Mouse (Mus musculus) spleen, adult 12 weeks (tissue): ENCODE measurements around the gene Usp32.

Experiments used
- DNase-seq: peaks from one replicate; pipeline ENCODE4 v3.0.0; 2022; ENCODE audit warnings: low spot score

The Usp32 gene

GRCm38 (mm10) chr11:84979351-84979750, 160.6 kb downstream of the Usp32 start:
- no peak for DNase-seq

DNA sequence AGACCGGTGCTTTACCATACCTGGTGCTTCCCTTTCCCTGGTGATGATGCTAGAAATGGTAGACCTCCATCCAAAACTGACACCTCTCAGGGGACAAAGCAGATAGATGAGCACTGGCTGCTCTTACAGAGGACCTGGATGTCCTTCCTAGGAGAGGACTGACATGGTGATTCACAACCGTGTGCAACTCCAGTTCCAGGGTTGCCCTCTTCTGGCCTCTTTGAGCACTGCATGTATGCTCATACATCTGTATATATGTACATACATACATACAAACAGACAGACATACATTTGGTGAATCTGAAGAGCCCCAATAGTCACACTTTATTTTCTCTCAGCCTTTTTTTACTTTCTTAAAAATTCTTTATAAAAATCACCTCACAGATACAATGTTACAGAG, 161.8 kb downstream of the Usp32 start:
- no peak for DNase-seq

- DNase-seq: no peak
Measured at GRCm38 (mm10) chr11:84977385-84977952, 162.5 kb downstream of the Usp32 start.

GRCm38 (mm10) chr11:84976706-84977105, 163.3 kb downstream of the Usp32 start:
- DNase-seq: no peak

- no peak for DNase-seq
Measured at GRCm38 (mm10) chr11:84974582-84974981, 165.4 kb downstream of the Usp32 start.

DNA sequence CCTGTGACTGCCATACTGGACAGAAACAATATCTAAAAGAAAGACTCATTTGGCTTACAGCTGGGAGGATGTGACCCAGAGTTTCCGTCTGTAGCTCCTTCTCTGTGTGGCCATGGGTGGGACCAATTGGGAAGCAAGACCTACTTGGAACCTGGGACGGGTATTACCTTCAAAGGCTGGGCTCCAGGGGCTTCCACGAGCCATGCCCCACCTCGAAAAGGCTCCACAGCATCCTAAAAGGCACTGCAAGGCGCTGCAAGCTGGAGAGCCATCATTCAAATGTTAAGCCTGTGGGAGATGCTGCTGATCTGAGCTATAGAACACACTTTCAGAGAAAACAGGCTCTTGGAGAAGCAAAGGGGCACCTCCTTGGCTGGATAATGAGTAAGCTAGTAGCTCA, 166.3 kb downstream of the Usp32 start:
- no peak for DNase-seq

GRCm38 (mm10) chr11:84972067-84972466, 167.9 kb downstream of the Usp32 start:
- no peak for DNase-seq

DNA sequence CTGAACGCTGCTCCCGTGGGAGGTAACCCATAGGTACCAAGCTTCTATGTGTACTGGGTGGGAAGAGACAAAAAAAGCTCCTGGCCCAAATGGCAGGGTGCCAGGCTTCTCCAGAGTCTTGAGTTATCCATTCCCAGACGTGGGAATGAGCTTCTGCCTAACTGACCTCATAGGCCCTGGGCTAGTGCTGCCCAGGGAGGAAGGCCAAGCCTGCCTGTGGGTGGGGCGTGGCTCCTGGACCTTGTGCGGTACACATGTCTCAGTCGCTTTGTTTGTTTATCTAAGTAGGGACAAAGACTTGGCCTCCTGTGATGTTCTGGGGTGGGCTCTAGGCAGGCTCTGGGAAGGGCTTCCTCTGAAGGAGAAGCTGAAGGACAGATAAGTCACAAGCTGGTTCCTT, 171.2 kb downstream of the Usp32 start:
- DNase-seq: no peak

GRCm38 (mm10) chr11:84968309-84968708, 171.7 kb downstream of the Usp32 start:
- no peak for DNase-seq

- no peak for DNase-seq
Measured at GRCm38 (mm10) chr11:84967113-84967512, 172.8 kb downstream of the Usp32 start.

- no peak for DNase-seq
Measured at GRCm38 (mm10) chr11:84966696-84967095, 173.3 kb downstream of the Usp32 start.

GRCm38 (mm10) chr11:84963556-84963955, 176.4 kb downstream of the Usp32 start:
- no peak for DNase-seq

GRCm38 (mm10) chr11:84962536-84962935, 177.4 kb downstream of the Usp32 start:
- DNase-seq: no peak

GRCm38 (mm10) chr11:84961571-84961970, 178.4 kb downstream of the Usp32 start:
- no peak for DNase-seq

- DNase-seq: no peak
Measured at GRCm38 (mm10) chr11:84960780-84961179, 179.2 kb downstream of the Usp32 start.

DNA sequence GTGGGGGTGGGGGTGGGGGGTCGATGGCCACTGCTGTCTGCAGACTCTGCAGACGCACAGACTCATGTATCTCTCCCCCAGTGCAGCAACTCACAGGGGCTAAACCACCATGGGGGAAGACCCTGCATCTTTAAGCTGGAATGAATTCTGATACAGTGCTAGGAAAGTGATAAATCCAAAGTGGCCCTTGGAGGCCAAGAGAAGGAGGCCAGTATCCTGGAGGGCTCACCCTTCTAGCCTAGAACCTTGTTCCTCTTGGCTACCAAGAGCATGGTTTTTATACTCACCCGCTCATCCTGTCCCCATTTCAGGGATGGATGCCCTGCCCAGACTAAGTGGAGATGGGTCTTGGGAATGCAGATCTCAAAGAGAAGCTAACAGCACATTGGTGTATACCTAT, 179.7 kb downstream of the Usp32 start:
- no peak for DNase-seq

DNA sequence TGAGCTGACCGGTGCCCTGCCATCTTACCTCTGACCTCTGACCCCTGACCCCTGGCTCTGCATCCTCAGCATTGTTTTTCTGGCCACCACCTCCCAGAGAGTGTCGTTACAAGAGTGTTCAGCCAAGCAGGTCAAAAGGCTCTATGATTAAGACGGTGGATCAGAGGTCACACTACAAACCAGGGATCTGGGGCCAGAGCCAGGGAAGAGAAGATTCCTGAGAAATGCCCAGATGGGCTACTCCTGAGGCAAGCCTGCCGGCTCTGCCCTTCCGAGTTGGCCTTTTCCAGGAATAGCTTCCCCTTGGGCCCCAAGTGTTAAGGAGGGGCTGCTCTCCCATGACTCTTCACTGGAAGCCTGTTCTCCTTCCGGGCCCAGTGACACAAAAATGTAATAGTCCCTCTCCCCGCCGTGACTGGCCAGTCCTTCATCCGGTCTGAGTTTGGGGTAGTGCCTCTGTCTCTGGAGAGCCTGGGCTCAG, 180.2 kb downstream of the Usp32 start:
- no peak for DNase-seq

DNA sequence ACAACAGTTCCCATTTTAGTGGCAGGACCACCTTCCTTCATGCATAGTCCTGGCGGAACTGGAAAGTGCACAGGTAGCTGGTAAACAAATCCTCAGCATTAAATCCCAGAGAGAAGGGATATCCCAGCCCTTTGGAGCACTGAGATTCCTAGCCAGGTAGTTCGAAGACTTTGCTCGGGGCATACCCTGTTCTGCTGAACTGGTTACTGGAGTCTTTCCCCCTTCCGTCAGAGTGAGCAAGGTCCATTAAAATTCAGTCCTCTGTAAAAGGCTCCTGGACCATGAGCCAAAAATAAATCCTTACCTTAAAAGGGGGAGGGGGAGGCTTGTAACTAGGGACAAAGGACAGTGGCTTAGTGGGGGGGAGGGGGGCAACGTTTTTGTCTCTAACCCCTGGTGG, 180.8 kb downstream of the Usp32 start:
- DNase-seq: no peak

GRCm38 (mm10) chr11:84958271-84958630, 181.7 kb downstream of the Usp32 start:
- DNase-seq: no peak

DNA sequence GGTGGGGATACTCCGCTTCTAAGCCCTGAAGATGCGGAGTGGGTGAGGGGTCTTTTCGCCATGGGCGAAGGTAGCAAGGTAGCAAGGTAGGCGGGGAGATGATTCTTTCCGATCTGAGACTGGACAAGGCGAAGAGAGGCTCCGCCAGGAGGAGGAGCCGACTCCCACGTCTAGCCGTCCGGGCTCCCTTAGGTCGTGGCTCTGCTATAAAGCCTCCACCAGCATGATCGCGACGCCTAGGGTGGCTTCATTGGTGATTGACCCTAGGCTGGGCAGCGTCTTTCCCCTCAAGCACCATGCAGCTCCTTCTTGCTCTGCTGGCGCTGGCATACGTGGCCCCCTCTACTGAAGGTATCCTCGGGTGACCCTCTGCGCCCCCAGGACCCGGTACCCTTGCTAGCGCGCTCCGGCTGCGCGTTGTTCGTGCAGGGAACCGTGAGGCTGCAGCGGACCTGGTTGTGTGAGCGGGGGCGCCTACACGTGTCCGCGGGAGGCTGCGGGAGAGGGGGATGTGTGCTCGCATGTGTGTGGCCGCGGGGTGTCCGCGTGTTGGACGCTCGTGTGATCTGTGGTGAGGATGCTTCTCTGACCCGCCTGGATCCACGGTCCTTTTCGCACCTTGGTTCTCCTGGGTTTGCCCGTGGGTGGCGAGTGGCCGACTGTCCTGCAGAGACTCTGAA, 182.2 kb downstream of the Usp32 start, which contains the start of gene Car4:
Gene Car4, plus strand, starts transcription at position 196 of the 680 bp plus-strand sequence.
- no peak for DNase-seq

GRCm38 (mm10) chr11:84957171-84957570, 182.8 kb downstream of the Usp32 start:
- DNase-seq: no peak

DNA sequence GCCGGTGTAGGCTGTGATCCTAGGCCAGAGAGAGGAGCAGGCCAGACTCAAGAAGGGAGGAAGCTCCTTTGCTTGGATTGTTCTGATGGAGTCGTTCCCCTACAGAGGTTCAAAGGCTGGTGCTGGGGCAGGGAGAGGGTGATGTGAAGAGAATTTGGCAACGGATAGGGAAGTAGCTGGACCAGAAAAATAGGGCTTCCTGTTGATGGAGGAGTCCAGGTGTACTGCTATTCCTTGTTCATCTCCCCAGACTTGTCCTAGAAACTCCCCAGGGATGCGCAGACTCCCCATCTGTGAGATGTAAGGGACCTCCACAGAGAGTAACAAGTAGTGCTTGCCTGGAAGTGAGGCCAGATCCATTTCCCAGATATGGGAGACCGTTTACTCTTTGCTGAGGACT, 183.6 kb downstream of the Usp32 start:
- no peak for DNase-seq

DNA sequence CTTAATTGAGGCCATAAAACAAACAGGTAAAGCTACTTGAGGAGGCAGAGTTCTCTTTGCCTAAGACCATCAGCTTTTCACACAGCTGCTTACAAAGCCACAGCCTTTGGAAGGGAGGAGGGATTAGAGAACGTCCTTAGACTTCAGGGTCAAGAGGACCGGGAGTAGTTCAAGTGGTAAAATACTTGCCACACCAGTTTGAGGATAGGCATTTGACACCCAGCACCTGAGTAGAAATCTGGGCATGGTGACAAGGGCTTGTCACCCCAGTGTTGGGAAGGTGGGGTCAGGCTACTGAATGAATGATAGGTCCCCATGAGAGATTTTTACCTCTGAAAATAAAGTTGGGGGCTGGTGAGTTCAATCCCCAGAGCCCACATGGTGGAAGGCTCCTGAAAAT, 187.3 kb downstream of the Usp32 start:
- no peak for DNase-seq

GRCm38 (mm10) chr11:84948526-84948925, 191.4 kb downstream of the Usp32 start:
- DNase-seq: no peak
